Mouse (Mus musculus) ES-E14 (cell line): ENCODE data around the gene Atp2c2.

Experiments used
- CHD2 ChIP-seq: IDR thresholded peaks from 2 replicates; pipeline ENCODE4 v1.6.1; 2014; ENCODE audit warnings: mild to moderate bottlenecking, low read depth, low read length, inconsistent platforms
- MAFK ChIP-seq: IDR thresholded peaks from 2 replicates; pipeline ENCODE4 v1.6.1; 2014; ENCODE audit warnings: mild to moderate bottlenecking, low read depth, low read length, inconsistent platforms; ENCODE audit not compliant: insufficient read depth
- ZNF384 ChIP-seq: IDR thresholded peaks from 2 replicates; pipeline ENCODE4 v1.6.1; 2012; ENCODE audit warnings: low read depth, low read length, inconsistent platforms

DNA sequence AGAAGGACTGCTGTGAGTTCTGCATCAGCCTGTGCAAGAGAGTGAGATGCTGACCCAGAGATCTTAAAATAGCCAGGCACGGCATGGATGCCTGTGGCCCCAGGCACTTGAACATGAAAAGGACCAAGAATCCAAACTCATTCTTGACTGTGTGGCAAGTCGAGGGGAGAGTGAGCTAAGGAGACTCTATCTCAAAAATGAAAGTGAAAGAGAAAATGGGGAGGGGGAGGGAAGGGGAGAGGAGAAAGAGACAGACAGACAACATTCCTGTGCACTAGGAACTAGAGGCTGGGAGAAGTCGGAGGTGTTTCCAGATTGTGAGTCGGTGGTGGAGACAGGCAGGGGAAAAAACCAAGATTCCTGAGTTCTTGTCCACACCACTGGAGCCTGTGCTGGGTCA, 23.9 kb downstream of the Atp2c2 start:
- TF ChIP-seq MAFK (no peak), ZNF384 (no peak), CHD2 (no peak)
